Mouse (Mus musculus) C2C12 (cell line): ENCODE data around the gene Sox5.

Experiments
- CTCF ChIP-seq: IDR thresholded peaks from one replicate; pipeline ENCODE4 v1.5.1; 2011; ENCODE audit not compliant: control insufficient read depth, insufficient read depth, insufficient read length
- MYOD1 ChIP-seq: IDR thresholded peaks from one replicate; pipeline ENCODE4 v1.6.1; 2011; ENCODE audit warnings: low read depth; ENCODE audit not compliant: control insufficient read depth, insufficient read length
- MYOG ChIP-seq: IDR thresholded peaks from one replicate; pipeline ENCODE4 v1.6.1; 2011; ENCODE audit not compliant: control insufficient read depth, insufficient read length; ENCODE audit errors: extremely low read depth

DNA sequence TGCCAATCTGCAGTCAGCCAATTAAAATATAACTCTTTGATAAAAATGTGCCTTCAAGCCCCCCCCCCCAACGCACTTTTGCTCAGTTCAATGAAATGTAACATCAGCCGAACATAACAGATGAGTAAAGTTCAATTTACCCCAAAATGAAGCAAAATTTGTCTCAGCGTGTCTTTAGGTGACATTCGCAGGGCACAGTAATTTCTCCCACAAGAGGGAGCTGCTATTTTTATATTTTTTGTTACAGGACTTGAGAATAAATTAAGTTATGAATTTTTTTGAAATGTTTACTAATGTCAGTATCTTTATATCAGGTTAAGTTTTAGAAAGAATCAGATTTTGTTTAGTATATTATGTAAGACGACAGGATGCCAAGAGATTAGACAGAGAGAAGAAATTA, 280.3 kb downstream of the Sox5 start:
- TF ChIP-seq CTCF (no peak), MYOG (no peak), MYOD1 (no peak)
